Mouse (Mus musculus): ENCODE data around the gene Pdpk1. TPM values are rescaled to one million over a fixed set of nuclear protein-coding genes. Genes with fewer than 3 reads are reported as not detected.
A peak's percentile ranks its signal among the peaks of the same experiment; 100 is the strongest.
"Not testable (repeated sequence)": the region's sequence is repeated elsewhere in the genome, so short reads cannot be mapped to it uniquely, and the experiment has no call there.

Pdpk1 gene
- polyA plus RNA-seq, 1 experiment from 2014 or later, result 51.1 TPM

DNA sequence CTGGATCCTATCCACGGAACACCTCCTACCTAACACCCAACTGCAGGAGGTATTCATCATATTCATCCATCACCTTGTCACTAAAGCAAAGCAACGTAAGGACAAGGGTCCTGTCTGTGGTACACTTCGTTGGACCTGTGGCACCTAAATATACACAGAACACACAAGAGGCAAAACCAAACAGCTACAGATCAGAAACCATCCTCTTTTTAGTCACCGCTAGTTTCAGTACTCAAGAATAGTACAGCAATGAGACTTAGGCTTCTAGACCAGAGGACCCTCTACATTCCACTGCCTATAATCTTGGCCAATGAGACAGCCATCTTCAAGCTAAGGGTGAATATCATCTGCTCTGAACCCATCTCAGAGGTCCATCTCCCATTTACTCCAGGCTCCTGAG lies 52.4 kb downstream of the Pdpk1 start:
- Histone ChIP-seq H3K9me3 (no peaks in the 10 kb centered on the region), H3K4me1 (no peaks in the 10 kb centered on the region), H3K9ac (no peak overlapping the region), H3K4me2 (no peak overlapping the region), H3K27ac (no peak overlapping the region), H3K4me3 (replicated peaks) (no peak overlapping the region), H3K27me3 (no peaks in the 10 kb centered on the region), H3K36me3 (replicated peaks) (peaks cover 43% of the 10 kb centered on the region)
- WGBS, result 94% methylated on average over 4 of the region's 4 CpGs
- no peak for ATAC-seq (ENCODE audit: low FRiP score)

DNA sequence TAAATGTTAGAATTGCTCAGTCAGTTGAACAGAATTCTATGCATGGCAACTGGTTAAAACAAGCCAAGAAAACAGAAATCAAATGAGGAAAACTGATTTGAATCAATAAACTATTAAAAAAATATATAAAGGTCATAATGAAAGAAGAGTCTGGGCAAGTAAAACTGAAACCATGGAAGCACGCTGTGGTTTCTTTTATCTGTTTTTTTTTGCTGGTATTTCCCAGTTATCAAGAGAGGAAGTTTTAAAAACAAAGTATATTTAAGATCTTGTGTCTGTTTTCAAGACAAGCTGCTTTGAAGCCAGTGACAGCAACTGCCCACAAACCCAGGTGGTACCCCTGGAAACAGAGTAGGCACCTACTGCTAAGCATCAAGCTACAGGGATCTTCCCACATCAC lies 60.1 kb downstream of the Pdpk1 start:
- H3K27ac ChIP-seq, result no peak overlapping the region
- no peaks in the 10 kb centered on the region for H3K4me1 ChIP-seq
- H3K27me3 ChIP-seq, result no peaks in the 10 kb centered on the region
- WGBS, result 97% methylated on average over 1 of the region's 1 CpGs
- H3K36me3 ChIP-seq (replicated peaks), result peaks cover 58% of the 10 kb centered on the region
- no peaks in the 10 kb centered on the region for H3K9me3 ChIP-seq
- no peak overlapping the region for H3K9ac ChIP-seq
- ATAC-seq (ENCODE audit: low FRiP score), result no peak
- H3K4me2 ChIP-seq, result no peak overlapping the region
- no peak overlapping the region for H3K4me3 ChIP-seq (replicated peaks)

DNA sequence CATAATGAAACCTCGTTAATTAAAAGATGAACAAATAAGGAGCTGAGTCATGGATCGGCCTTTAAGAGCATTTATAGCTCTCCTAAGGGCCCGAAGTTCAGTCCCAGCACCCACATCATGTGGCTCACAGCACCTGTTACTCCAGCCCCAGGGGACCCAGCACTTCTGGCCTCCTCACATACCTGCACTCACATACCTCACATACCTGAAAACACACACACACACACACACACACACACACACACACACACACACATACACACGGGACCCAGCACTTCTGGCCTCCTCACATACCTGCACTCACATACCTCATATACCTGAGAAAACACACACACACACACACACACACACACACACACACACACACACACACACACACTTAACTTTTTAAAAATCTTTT lies 64.3 kb downstream of the Pdpk1 start:
- H3K4me1 ChIP-seq; H3K9ac ChIP-seq; H3K27me3 ChIP-seq; ATAC-seq (ENCODE audit: low FRiP score); H3K9me3 ChIP-seq; H3K27ac ChIP-seq; H3K4me3 ChIP-seq (replicated peaks); H3K4me2 ChIP-seq: not testable (repeated sequence)
- WGBS, result 93% methylated on average over 4 of the region's 4 CpGs
- peaks cover 45% of the 10 kb centered on the region for H3K36me3 ChIP-seq (replicated peaks)

DNA sequence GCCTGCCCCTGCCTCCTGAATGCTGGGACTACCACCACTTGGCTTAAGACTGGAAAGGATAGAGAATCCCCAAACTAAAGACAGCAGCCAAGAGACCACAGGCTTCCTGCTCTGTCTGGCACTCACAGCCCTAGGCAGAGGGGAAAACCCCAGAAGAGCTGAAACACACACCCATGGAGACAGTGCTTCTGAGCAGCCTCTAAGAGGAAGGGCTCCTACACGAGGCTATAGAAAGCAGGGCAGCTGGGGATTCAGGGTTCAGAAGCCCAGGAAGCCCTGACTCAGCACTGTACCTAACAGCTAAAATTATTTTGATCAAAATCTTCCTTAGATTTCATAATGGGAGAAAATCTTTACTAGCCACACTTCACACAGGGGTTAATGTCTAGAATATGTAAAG lies 66.1 kb downstream of the Pdpk1 start:
- Histone ChIP-seq H3K4me1 (no peaks in the 10 kb centered on the region), H3K36me3 (replicated peaks) (peaks cover 40% of the 10 kb centered on the region), H3K9ac (no peak overlapping the region), H3K4me2 (no peak overlapping the region), H3K27ac (no peak overlapping the region), H3K27me3 (no peaks in the 10 kb centered on the region), H3K4me3 (replicated peaks) (no peak overlapping the region), H3K9me3 (no peaks in the 10 kb centered on the region)
- WGBS, result 76% methylated on average over 1 of the region's 1 CpGs
- no peak for ATAC-seq (ENCODE audit: low FRiP score)

DNA sequence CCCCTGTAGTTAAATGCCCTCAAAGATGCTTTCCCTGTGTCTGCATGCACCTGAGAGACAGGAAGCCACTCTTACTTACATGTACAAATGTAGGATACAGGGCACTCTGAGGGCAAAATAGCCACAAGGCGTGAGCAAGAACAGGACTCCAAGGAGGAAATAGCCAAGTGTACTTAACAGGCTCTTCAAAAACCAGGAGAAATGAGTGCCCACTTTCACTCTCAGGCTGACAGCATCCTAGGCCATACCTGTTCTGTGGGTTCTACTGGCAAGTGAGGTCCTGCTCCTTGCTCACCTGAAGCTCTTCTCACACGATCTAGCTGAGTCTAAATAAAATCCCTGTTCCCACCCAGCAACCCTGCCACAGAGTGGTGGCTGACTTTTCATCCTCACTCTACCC lies 73.6 kb downstream of the Pdpk1 start:
- Histone ChIP-seq H3K27ac (no peak overlapping the region), H3K36me3 (replicated peaks) (peaks cover 30% of the 10 kb centered on the region), H3K4me3 (replicated peaks) (no peak overlapping the region), H3K9ac (no peak overlapping the region), H3K27me3 (no peaks in the 10 kb centered on the region), H3K9me3 (no peaks in the 10 kb centered on the region), H3K4me2 (no peak overlapping the region), H3K4me1 (peaks cover 6% of the 10 kb centered on the region)
- ATAC-seq (ENCODE audit: low FRiP score), result no peak
- 88% methylated on average over 2 of the region's 2 CpGs for WGBS

DNA sequence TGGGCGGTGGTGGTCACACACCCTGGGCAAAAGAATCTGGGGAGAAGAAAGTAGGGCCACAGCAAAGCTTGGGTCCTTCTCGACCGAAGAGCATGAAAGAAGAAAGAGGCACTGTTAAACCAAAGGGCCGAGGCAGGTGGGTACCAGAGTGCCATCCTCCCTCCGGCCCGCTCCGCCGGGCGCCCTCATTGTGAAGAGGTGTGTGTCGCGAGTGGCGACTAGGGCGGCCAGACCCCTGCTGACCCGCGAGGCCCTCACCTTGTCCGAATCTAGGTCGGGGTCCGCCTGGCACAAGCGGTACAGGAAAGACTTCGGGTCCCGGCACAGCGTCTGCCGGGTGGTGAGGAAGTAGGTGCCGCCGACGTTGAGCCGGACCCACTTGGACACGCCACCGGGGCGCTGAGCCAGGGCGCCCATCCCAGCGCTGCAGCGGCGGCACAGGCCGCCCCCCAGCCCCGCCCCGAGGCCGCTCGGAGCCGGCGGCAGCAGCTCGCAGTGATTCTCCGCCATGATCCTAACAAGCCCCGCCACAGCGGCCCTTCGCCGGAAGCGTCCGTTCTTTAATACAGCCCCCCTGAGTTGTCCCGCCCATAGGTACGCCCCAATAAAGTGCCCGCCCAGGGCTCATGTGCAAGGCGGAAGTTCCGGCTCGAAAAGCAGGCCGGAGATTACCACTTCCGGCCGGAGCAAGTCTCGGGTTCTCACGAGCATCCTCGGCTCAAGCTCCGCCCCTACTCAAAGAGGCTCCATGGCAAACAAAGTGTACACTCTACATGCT lies 77.6 kb downstream of the Pdpk1 start, which contains the start of gene Kctd5:
Gene Kctd5, minus strand, starts transcription at position 567 of the 778 bp plus-strand sequence.
- H3K9me3 ChIP-seq, result no peaks in the 10 kb centered on the region
- H3K4me3 ChIP-seq (replicated peaks), result peak within 1 kb of the TSS; percentile 95
- peaks cover 21% of the 10 kb centered on the region for H3K4me1 ChIP-seq
- peak within 1 kb of the TSS; percentile 80; the same call in 1 of the 2 replicates for H3K27ac ChIP-seq
- peak within 1 kb of the TSS; percentile 78 for H3K9ac ChIP-seq
- under 1% methylated on average over 62 of the region's 62 CpGs for WGBS
- peak; percentile 99 for ATAC-seq (ENCODE audit: low FRiP score)
- peaks cover 8% of the 10 kb centered on the region for H3K36me3 ChIP-seq (replicated peaks)
- peak within 1 kb of the TSS; percentile 80 for H3K4me2 ChIP-seq
- no peaks in the 10 kb centered on the region for H3K27me3 ChIP-seq

DNA sequence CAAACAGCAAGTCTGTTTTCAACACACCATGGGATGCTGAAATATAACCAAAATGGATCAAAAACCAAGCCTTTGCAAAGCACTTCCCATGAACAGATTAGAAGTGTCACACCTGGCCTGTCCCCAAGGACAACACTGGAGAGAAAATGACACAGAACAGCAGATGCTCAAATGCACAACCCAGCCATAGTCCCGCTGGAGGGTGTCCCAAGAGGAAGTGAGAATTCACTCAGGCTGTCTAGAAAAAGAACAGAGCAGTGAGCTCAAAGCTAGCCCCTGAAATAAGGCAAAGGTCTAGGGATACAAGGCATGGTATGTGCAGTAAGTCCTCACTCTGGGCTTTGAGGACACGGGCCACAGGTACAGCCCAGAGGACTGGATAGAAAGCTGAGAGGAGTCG lies 81.2 kb downstream of the Pdpk1 start:
- Histone ChIP-seq H3K36me3 (replicated peaks) (peaks cover 14% of the 10 kb centered on the region; the same call in 1 of the 2 replicates), H3K4me1 (peaks cover 21% of the 10 kb centered on the region), H3K9ac (no peak overlapping the region), H3K9me3 (no peaks in the 10 kb centered on the region), H3K27me3 (no peaks in the 10 kb centered on the region), H3K27ac (no peak overlapping the region), H3K4me2 (no peak overlapping the region), H3K4me3 (replicated peaks) (no peak overlapping the region)
- no peak for ATAC-seq (ENCODE audit: low FRiP score)
- WGBS, result 93% methylated on average over 3 of the region's 3 CpGs

DNA sequence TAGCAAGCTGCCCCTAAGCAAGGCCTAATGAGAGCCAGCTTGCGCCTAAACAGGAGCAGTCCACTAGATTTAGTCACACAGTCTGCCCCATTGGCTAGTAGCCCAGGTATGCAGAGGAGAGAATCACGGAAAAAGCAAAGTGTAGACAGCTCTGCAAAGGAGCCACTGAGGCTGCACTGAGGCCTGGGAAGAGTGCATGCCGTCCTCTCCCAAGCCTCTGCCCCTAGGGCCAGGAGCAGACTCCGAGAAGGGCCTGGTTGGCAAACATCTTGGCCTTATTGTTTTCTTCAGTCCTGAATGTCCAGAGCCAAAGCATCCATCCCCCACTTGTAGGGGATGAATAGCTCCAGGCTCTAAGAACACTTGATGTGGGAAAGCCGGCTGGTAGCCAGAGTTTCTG lies 82.5 kb downstream of the Pdpk1 start:
- H3K9me3 ChIP-seq, result no peaks in the 10 kb centered on the region
- H3K27ac ChIP-seq, result no peak overlapping the region
- H3K4me2 ChIP-seq, result no peak overlapping the region
- H3K27me3 ChIP-seq, result no peaks in the 10 kb centered on the region
- H3K36me3 ChIP-seq (replicated peaks), result peaks cover 14% of the 10 kb centered on the region; the same call in 1 of the 2 replicates
- ATAC-seq (ENCODE audit: low FRiP score), result no peak
- H3K4me3 ChIP-seq (replicated peaks), result no peak overlapping the region
- H3K9ac ChIP-seq, result no peak overlapping the region
- 86% methylated on average over 5 of the region's 5 CpGs for WGBS
- peaks cover 21% of the 10 kb centered on the region for H3K4me1 ChIP-seq

DNA sequence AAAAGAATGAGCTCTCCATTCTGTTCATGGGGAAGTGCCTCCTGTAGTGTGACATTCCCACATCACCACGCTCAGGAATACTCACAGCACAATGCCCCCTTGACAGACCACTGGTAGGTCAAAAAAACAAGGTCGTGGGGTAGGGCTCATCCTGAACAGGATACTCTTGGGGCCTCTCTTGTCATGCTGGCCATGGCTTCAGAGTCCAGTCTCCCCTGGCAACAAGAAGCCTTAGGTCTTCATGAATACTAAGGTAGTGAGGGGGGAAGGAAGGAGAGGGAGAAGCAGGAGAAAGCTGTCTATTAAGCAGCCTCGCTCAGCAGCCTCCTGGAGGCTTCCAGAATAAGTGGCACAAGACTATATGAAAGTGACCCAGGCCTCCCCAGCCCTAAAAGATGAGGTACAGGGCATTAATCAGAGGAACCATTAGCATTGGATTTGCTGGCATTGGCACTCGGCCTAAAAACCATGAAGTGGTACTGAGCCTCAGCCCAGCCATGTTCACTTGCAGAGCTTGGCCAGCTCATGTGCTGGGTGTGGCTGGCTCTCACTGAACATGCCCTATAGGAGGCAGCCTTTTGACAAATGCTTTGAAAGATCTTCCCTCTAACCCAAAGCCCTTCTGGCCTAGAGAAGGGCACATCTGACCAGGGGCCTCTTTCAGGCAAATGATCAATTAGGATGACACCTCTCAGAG lies 88.1 kb downstream of the Pdpk1 start:
- no peaks in the 10 kb centered on the region for H3K27me3 ChIP-seq
- H3K27ac ChIP-seq, result no peak overlapping the region
- H3K4me3 ChIP-seq (replicated peaks), result no peak overlapping the region
- no peaks in the 10 kb centered on the region for H3K9me3 ChIP-seq
- 88% methylated on average over 4 of the region's 4 CpGs for whole genome bisulfite sequencing
- no peak overlapping the region for H3K9ac ChIP-seq
- H3K4me2 ChIP-seq, result no peak overlapping the region
- no peaks in the 10 kb centered on the region for H3K4me1 ChIP-seq
- no peak for ATAC-seq (ENCODE audit: low FRiP score)
- H3K36me3 ChIP-seq (replicated peaks), result peaks cover 39% of the 10 kb centered on the region

DNA sequence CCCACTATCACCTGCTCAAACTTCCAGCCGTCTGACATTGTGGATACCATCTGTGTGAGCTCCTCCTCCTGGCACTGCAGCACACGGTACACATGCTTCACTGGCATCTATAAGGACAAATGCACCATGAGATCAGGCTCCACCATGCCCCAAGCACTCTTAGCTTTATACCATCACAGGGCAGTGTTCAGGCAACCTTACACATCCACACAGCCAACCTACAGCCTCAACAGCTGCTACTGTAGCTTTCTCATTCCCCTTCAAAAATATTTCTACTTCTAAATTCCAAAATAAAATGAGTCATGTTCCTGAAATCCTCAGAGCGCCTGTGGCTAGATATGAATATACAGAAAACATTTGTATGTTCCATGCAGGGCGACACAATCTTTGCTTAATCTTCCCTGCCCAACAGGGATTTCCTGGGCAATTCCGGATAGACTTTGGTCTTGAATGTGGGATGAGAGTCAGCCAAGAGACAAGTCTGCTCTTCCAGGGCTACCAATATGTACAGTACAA lies 92.9 kb downstream of the Pdpk1 start:
- no peak overlapping the region for H3K9ac ChIP-seq
- 90% methylated on average over 5 of the region's 5 CpGs for WGBS
- no peaks in the 10 kb centered on the region for H3K4me1 ChIP-seq
- peaks cover 74% of the 10 kb centered on the region for H3K36me3 ChIP-seq (replicated peaks)
- no peak overlapping the region for H3K4me2 ChIP-seq
- H3K27me3 ChIP-seq, result no peaks in the 10 kb centered on the region
- no peak overlapping the region for H3K27ac ChIP-seq
- no peak overlapping the region for H3K4me3 ChIP-seq (replicated peaks)
- ATAC-seq (ENCODE audit: low FRiP score), result no peak
- no peaks in the 10 kb centered on the region for H3K9me3 ChIP-seq

DNA sequence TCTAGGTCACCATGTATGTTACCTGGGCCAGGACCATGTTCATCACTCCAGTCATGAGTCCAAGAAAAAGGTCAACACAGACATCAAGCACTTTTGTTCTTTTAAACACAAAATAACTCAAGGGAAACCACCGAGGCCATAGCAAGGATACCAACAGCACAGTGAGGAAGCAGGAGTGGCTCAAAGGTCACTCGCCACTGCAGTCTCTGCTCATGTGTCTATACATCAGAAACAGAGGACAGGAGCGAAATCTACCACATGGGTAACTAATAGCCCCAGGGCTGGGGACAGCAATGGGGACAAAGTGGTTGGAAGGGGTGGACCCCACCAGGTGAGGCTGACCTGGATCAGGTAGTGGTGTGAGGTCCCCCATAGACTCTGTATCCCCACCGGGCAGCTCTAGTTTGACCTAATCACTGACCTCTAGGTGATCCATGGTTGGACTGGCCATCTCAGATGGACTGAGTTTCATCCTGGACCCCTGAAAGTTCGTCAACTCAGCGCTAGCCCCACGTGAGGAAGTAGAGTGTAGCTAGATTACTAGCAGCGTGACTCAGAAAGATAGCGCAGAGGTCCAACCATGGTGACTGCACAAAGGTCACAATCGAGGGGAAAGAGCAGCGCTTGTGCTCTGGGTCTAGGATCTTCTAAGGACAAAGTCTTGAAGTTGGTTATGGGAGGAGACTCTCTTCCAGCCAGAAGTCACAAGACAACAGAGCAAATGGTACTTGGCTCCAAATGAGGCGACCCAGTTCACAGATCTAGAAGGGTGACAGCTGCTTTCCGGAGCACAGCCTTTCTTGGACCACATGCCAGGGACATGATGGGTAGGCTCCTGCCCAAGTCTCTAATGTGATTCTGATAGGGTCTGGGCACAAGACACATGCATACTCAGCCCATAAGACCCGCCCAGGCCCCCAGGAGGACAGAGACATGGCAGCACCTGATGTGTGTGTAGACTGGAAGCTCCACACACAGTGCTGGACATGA lies 93.8 kb downstream of the Pdpk1 start:
- no peak overlapping the region for H3K9ac ChIP-seq
- 96% methylated on average over 14 of the region's 14 CpGs for WGBS

DNA sequence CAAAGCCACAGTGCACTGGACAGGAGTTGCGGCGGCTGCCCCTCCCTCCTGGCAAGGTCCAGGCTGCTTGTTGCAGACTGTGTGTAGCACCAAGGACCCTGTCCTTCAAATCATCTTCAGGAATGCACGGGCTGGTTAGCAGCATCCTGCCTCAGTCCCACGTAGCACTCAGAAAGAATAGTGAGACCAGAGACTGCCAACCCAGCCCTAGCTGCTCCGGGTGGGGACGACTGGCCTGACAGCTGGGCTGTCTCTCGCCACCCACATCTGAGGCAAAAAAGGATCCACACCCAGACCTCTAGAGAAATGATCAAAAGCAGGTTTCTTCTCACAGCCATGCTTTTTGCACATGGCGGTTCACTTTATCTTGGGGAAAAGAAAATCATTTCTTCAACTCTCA lies 101.7 kb downstream of the Pdpk1 start:
- Histone ChIP-seq H3K4me3 (replicated peaks) (no peak overlapping the region), H3K9ac (no peak overlapping the region), H3K4me2 (no peak overlapping the region), H3K27ac (no peak overlapping the region), H3K27me3 (no peaks in the 10 kb centered on the region), H3K4me1 (no peaks in the 10 kb centered on the region), H3K9me3 (no peaks in the 10 kb centered on the region), H3K36me3 (replicated peaks) (peaks cover 69% of the 10 kb centered on the region)
- WGBS, result 95% methylated on average over 8 of the region's 8 CpGs
- ATAC-seq (ENCODE audit: low FRiP score), result no peak

More for the DNA sequence above, 93.8 kb downstream of the Pdpk1 start:
- Histone ChIP-seq H3K4me1 (no peaks in the 10 kb centered on the region), H3K4me3 (replicated peaks) (no peak overlapping the region), H3K36me3 (replicated peaks) (peaks cover 81% of the 10 kb centered on the region), H3K27me3 (no peaks in the 10 kb centered on the region), H3K27ac (no peak overlapping the region), H3K4me2 (no peak overlapping the region), H3K9me3 (no peaks in the 10 kb centered on the region)
- ATAC-seq (ENCODE audit: low FRiP score), result no peak
